Mouse (Mus musculus) thymus, adult 18-20 months (tissue): ENCODE results near the gene Zbtb14.

Experiments
- DNase-seq, 2 experiments: peaks; one replicate each; pipeline ENCODE4 v3.0.0; 2022; ENCODE audit warnings: mixed read lengths in 2 of 2

Zbtb14 gene

GRCm38 (mm10) chr17:69382511-69383100 lies at the start of gene Zbtb14:
Gene Zbtb14 (plus strand): TSS chr17:69383050.
- DNase-seq, result peak; percentile 91 to 93

GRCm38 (mm10) chr17:69346056-69346455 lies 36.8 kb upstream of the Zbtb14 start:
- DNase-seq, result no peak

- no peak for DNase-seq
Measured at GRCm38 (mm10) chr17:69349014-69349531, 33.8 kb upstream of the Zbtb14 start.

- DNase-seq, result peak in 1 of 2 experiments; percentile 11
Measured at GRCm38 (mm10) chr17:69365049-69365448, 17.8 kb upstream of the Zbtb14 start.

GRCm38 (mm10) chr17:69380838-69381237 lies 2.0 kb upstream of the Zbtb14 start:
- no peak for DNase-seq

GRCm38 (mm10) chr17:69383201-69383940 lies 521 bp downstream of the Zbtb14 start:
- peak; percentile 74 to 75 for DNase-seq

- peak; percentile 44 to 53 for DNase-seq
Measured at GRCm38 (mm10) chr17:69383941-69384665, 1.3 kb downstream of the Zbtb14 start.

- peak in 1 of 2 experiments; percentile 17 for DNase-seq
Measured at GRCm38 (mm10) chr17:69396147-69397033, 13.5 kb downstream of the Zbtb14 start.

GRCm38 (mm10) chr17:69397163-69397562 lies 14.3 kb downstream of the Zbtb14 start:
- DNase-seq, result no peak

- DNase-seq, result no peak
Measured at GRCm38 (mm10) chr17:69398092-69398491, 15.2 kb downstream of the Zbtb14 start.

- DNase-seq, result no peak
Measured at GRCm38 (mm10) chr17:69401146-69401545, 18.3 kb downstream of the Zbtb14 start.

- no peak for DNase-seq
Measured at GRCm38 (mm10) chr17:69416163-69416562, 33.3 kb downstream of the Zbtb14 start.

- peak; percentile 86 to 87 for DNase-seq
Measured at GRCm38 (mm10) chr17:69416920-69417661, 34.2 kb downstream of the Zbtb14 start.

GRCm38 (mm10) chr17:69417724-69418373 lies 35.0 kb downstream of the Zbtb14 start:
- DNase-seq, result no peak

GRCm38 (mm10) chr17:69421592-69421991 lies 38.7 kb downstream of the Zbtb14 start:
- no peak for DNase-seq

- DNase-seq, result no peak
Measured at GRCm38 (mm10) chr17:69437836-69438235, 55.0 kb downstream of the Zbtb14 start.

- no peak for DNase-seq
Measured at GRCm38 (mm10) chr17:69438486-69438885, 55.6 kb downstream of the Zbtb14 start.

GRCm38 (mm10) chr17:69438990-69439491 lies 56.2 kb downstream of the Zbtb14 start, which contains the start of gene Akain1:
Gene Akain1 (plus strand): TSS chr17:69439326.
- peak; percentile 9 to 25 for DNase-seq

GRCm38 (mm10) chr17:69439571-69440480 lies 57.0 kb downstream of the Zbtb14 start:
- DNase-seq, result peak in 1 of 2 experiments; percentile 5
